Mouse (Mus musculus): ENCODE results near the gene Gsn. TPM values are rescaled to one million over a fixed set of nuclear protein-coding genes. Genes with fewer than 3 reads are reported as not detected.

Gene Gsn
- polyA plus RNA-seq, 1 experiment from 2014 or later, result 188 TPM

GRCm38 (mm10) chr2:35333670-35334069, 77.5 kb downstream of the Gsn start:
- Histone ChIP-seq H3K9me3 (replicated peaks; ENCODE audit: control insufficient read depth, low read length) (no peaks in the 10 kb centered on the region), H3K4me2 (ENCODE audit: low read depth, low read length) (peak overlapping the region; percentile 78), H3K27me3 (ENCODE audit: control insufficient read depth, insufficient read depth, low read depth, low read length) (no peaks in the 10 kb centered on the region), H3K27ac (ENCODE audit: low read length) (peak overlapping the region; percentile 99), H3K4me3 (ENCODE audit: low read depth, low read length) (peak overlapping the region; percentile 98), H3K9ac (ENCODE audit: low read depth, low read length) (peak overlapping the region; percentile 99), H3K36me3 (ENCODE audit: control insufficient read depth, insufficient read depth) (peaks cover 7% of the 10 kb centered on the region), H3K4me1 (ENCODE audit: control insufficient read depth, low read depth, low read length) (peaks cover 60% of the 10 kb centered on the region)
- ATAC-seq (ENCODE audit: low read depth), result no peak

- H3K27me3 ChIP-seq (ENCODE audit: control insufficient read depth, insufficient read depth, low read depth, low read length), result no peaks in the 10 kb centered on the region
- H3K9me3 ChIP-seq (replicated peaks; ENCODE audit: control insufficient read depth, low read length), result no peaks in the 10 kb centered on the region
- WGBS (ENCODE audit: insufficient replicate concordance), result 20% methylated on average over 7 of the region's 7 CpGs
- no peak for ATAC-seq (ENCODE audit: low read depth)
- H3K4me1 ChIP-seq (ENCODE audit: control insufficient read depth, low read depth, low read length), result peaks cover 45% of the 10 kb centered on the region
- H3K4me2 ChIP-seq (ENCODE audit: low read depth, low read length), result peak overlapping the region; percentile 78
- peak overlapping the region; percentile 99 for H3K9ac ChIP-seq (ENCODE audit: low read depth, low read length)
- H3K4me3 ChIP-seq (ENCODE audit: low read depth, low read length), result peak overlapping the region; percentile 98
- peak overlapping the region; percentile 99 for H3K27ac ChIP-seq (ENCODE audit: low read length)
- peaks cover 5% of the 10 kb centered on the region; the same call in 1 of the 2 replicates for H3K36me3 ChIP-seq (ENCODE audit: control insufficient read depth, insufficient read depth)
Observed at GRCm38 (mm10) chr2:35335620-35336019, 79.4 kb downstream of the Gsn start.

GRCm38 (mm10) chr2:35336388-35337280, 80.5 kb downstream of the Gsn start, which contains the start of gene Stom:
Gene Stom (minus strand): TSS chr2:35336976.
- Histone ChIP-seq H3K4me2 (ENCODE audit: low read depth, low read length) (peak within 1 kb of the TSS; percentile 78), H3K27me3 (ENCODE audit: control insufficient read depth, insufficient read depth, low read depth, low read length) (no peaks in the 10 kb centered on the region), H3K4me1 (ENCODE audit: control insufficient read depth, low read depth, low read length) (peaks cover 39% of the 10 kb centered on the region), H3K27ac (ENCODE audit: low read length) (peak within 1 kb of the TSS; percentile 99), H3K36me3 (ENCODE audit: control insufficient read depth, insufficient read depth) (peaks cover 5% of the 10 kb centered on the region; the same call in 1 of the 2 replicates), H3K9ac (ENCODE audit: low read depth, low read length) (peak within 1 kb of the TSS; percentile 99), H3K9me3 (replicated peaks; ENCODE audit: control insufficient read depth, low read length) (no peaks in the 10 kb centered on the region), H3K4me3 (ENCODE audit: low read depth, low read length) (peak within 1 kb of the TSS; percentile 98)
- WGBS (ENCODE audit: insufficient replicate concordance), result under 1% methylated on average over 45 of the region's 45 CpGs
- peak; percentile 93 for ATAC-seq (ENCODE audit: low read depth)

GRCm38 (mm10) chr2:35337419-35337818, 81.2 kb downstream of the Gsn start:
- Histone ChIP-seq H3K36me3 (ENCODE audit: control insufficient read depth, insufficient read depth) (peaks cover 4% of the 10 kb centered on the region; the same call in 1 of the 2 replicates), H3K9me3 (replicated peaks; ENCODE audit: control insufficient read depth, low read length) (no peaks in the 10 kb centered on the region), H3K4me3 (ENCODE audit: low read depth, low read length) (peak overlapping the region; percentile 98), H3K27ac (ENCODE audit: low read length) (peak overlapping the region; percentile 99), H3K27me3 (ENCODE audit: control insufficient read depth, insufficient read depth, low read depth, low read length) (no peaks in the 10 kb centered on the region), H3K4me1 (ENCODE audit: control insufficient read depth, low read depth, low read length) (peaks cover 34% of the 10 kb centered on the region), H3K4me2 (ENCODE audit: low read depth, low read length) (peak overlapping the region; percentile 78), H3K9ac (ENCODE audit: low read depth, low read length) (peak overlapping the region; percentile 75)
- ATAC-seq (ENCODE audit: low read depth), result no peak
- 58% methylated on average over 10 of the region's 10 CpGs for WGBS (ENCODE audit: insufficient replicate concordance)

GRCm38 (mm10) chr2:35338036-35338435, 81.9 kb downstream of the Gsn start:
- no peaks in the 10 kb centered on the region for H3K27me3 ChIP-seq (ENCODE audit: control insufficient read depth, insufficient read depth, low read depth, low read length)
- no peak for ATAC-seq (ENCODE audit: low read depth)
- H3K9ac ChIP-seq (ENCODE audit: low read depth, low read length), result no peak overlapping the region
- no peak overlapping the region for H3K4me3 ChIP-seq (ENCODE audit: low read depth, low read length)
- no peaks in the 10 kb centered on the region; the same call in 1 of the 2 replicates for H3K36me3 ChIP-seq (ENCODE audit: control insufficient read depth, insufficient read depth)
- peak overlapping the region; percentile 44; the same call in 1 of the 2 replicates for H3K27ac ChIP-seq (ENCODE audit: low read length)
- no peaks in the 10 kb centered on the region for H3K9me3 ChIP-seq (replicated peaks; ENCODE audit: control insufficient read depth, low read length)
- WGBS (ENCODE audit: insufficient replicate concordance), result 54% methylated on average over 1 of the region's 1 CpGs
- peaks cover 30% of the 10 kb centered on the region for H3K4me1 ChIP-seq (ENCODE audit: control insufficient read depth, low read depth, low read length)
- H3K4me2 ChIP-seq (ENCODE audit: low read depth, low read length), result no peak overlapping the region

- no peak overlapping the region for H3K4me2 ChIP-seq (ENCODE audit: low read depth, low read length)
- no peak overlapping the region for H3K9ac ChIP-seq (ENCODE audit: low read depth, low read length)
- WGBS (ENCODE audit: insufficient replicate concordance), result 68% methylated on average over 6 of the region's 6 CpGs
- no peak for ATAC-seq (ENCODE audit: low read depth)
- H3K9me3 ChIP-seq (replicated peaks; ENCODE audit: control insufficient read depth, low read length), result no peaks in the 10 kb centered on the region
- H3K4me1 ChIP-seq (ENCODE audit: control insufficient read depth, low read depth, low read length), result peaks cover 25% of the 10 kb centered on the region
- H3K27me3 ChIP-seq (ENCODE audit: control insufficient read depth, insufficient read depth, low read depth, low read length), result no peaks in the 10 kb centered on the region
- no peak overlapping the region for H3K4me3 ChIP-seq (ENCODE audit: low read depth, low read length)
- H3K27ac ChIP-seq (ENCODE audit: low read length), result peak overlapping the region; percentile 44
- H3K36me3 ChIP-seq (ENCODE audit: control insufficient read depth, insufficient read depth), result no peaks in the 10 kb centered on the region
Observed at GRCm38 (mm10) chr2:35338707-35339106, 82.5 kb downstream of the Gsn start.

GRCm38 (mm10) chr2:35342605-35343004, 86.4 kb downstream of the Gsn start:
- Histone ChIP-seq H3K4me2 (ENCODE audit: low read depth, low read length) (no peak overlapping the region), H3K27me3 (ENCODE audit: control insufficient read depth, insufficient read depth, low read depth, low read length) (no peaks in the 10 kb centered on the region), H3K27ac (ENCODE audit: low read length) (no peak overlapping the region), H3K9me3 (replicated peaks; ENCODE audit: control insufficient read depth, low read length) (no peaks in the 10 kb centered on the region), H3K9ac (ENCODE audit: low read depth, low read length) (no peak overlapping the region), H3K36me3 (ENCODE audit: control insufficient read depth, insufficient read depth) (no peaks in the 10 kb centered on the region), H3K4me3 (ENCODE audit: low read depth, low read length) (no peak overlapping the region), H3K4me1 (ENCODE audit: control insufficient read depth, low read depth, low read length) (peaks cover 13% of the 10 kb centered on the region)
- 43% methylated on average over 3 of the region's 3 CpGs for WGBS (ENCODE audit: insufficient replicate concordance)
- ATAC-seq (ENCODE audit: low read depth), result no peak

GRCm38 (mm10) chr2:35345984-35346383, 89.8 kb downstream of the Gsn start:
- WGBS (ENCODE audit: insufficient replicate concordance), result 33% methylated on average over 2 of the region's 2 CpGs

GRCm38 (mm10) chr2:35349184-35349583, 93.0 kb downstream of the Gsn start:
- Histone ChIP-seq H3K36me3 (ENCODE audit: control insufficient read depth, insufficient read depth) (no peaks in the 10 kb centered on the region), H3K4me3 (ENCODE audit: low read depth, low read length) (no peak overlapping the region), H3K4me2 (ENCODE audit: low read depth, low read length) (no peak overlapping the region), H3K27me3 (ENCODE audit: control insufficient read depth, insufficient read depth, low read depth, low read length) (no peaks in the 10 kb centered on the region; the same call in 1 of the 2 replicates), H3K9me3 (replicated peaks; ENCODE audit: control insufficient read depth, low read length) (no peaks in the 10 kb centered on the region), H3K27ac (ENCODE audit: low read length) (no peak overlapping the region), H3K4me1 (ENCODE audit: control insufficient read depth, low read depth, low read length) (peaks cover 2% of the 10 kb centered on the region; the same call in 1 of the 2 replicates), H3K9ac (ENCODE audit: low read depth, low read length) (no peak overlapping the region)
- peak; percentile 58 for ATAC-seq (ENCODE audit: low read depth)
- 26% methylated on average over 5 of the region's 5 CpGs for WGBS (ENCODE audit: insufficient replicate concordance)

More at GRCm38 (mm10) chr2:35345984-35346383, 89.8 kb downstream of the Gsn start:
- Histone ChIP-seq H3K4me3 (ENCODE audit: low read depth, low read length) (no peak overlapping the region), H3K36me3 (ENCODE audit: control insufficient read depth, insufficient read depth) (no peaks in the 10 kb centered on the region), H3K27ac (ENCODE audit: low read length) (no peak overlapping the region), H3K4me1 (ENCODE audit: control insufficient read depth, low read depth, low read length) (peaks cover 6% of the 10 kb centered on the region; the same call in 1 of the 2 replicates), H3K9me3 (replicated peaks; ENCODE audit: control insufficient read depth, low read length) (no peaks in the 10 kb centered on the region), H3K27me3 (ENCODE audit: control insufficient read depth, insufficient read depth, low read depth, low read length) (no peaks in the 10 kb centered on the region; the same call in 1 of the 2 replicates), H3K4me2 (ENCODE audit: low read depth, low read length) (no peak overlapping the region), H3K9ac (ENCODE audit: low read depth, low read length) (no peak overlapping the region)
- no peak for ATAC-seq (ENCODE audit: low read depth)
